Mouse (Mus musculus): ENCODE measurements around the gene 9930104L06Rik.

DNA sequence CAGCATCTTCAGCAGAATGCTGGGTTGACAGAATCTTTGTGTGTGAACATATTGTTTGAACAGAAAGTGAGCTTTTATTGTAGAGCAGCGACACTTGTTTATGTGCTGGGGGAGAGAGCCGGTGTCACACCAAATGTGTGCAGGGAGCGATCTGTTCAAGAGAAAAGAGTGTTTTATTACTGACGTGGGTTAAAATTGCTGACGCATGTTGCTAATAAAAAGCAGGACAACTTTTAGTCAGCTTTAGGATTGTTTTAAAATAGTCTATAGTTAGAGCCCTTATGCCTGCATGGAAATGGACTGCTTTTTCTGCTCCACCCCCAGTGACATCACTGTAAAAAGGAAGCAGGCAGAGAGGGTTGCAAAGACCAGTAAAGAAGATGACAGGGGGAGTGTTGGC is 46.0 kb upstream of the 9930104L06Rik start:
- TF ChIP-seq CTCF (IDR thresholded peaks at IDR 0.05; ENCODE audit: insufficient read depth, low read depth, low read length) = no peak
- TF ChIP-seq POLR2A (IDR thresholded peaks at IDR 0.05; ENCODE audit: insufficient read depth, low read depth, low read length) = no peak
